Mouse (Mus musculus): ENCODE data around the gene Phf1. TPM values are rescaled to one million over a fixed set of nuclear protein-coding genes. Genes with fewer than 3 reads are reported as not detected.

The Phf1 gene
- polyA plus RNA-seq, 1 experiment from 2014 or later, result 8.7 TPM

GRCm38 (mm10) chr17:26933885-26934827 is 1.3 kb downstream of the Phf1 start:
- H3K4me1 ChIP-seq, result peaks cover 33% of the 10 kb centered on the region
- peaks cover 36% of the 10 kb centered on the region for H3K36me3 ChIP-seq
- WGBS, result 75% methylated on average over 16 of the region's 16 CpGs
- peak overlapping the region; percentile 57 for H3K4me3 ChIP-seq
- H3K4me2 ChIP-seq, result peak overlapping the region; percentile 86
- H3K27me3 ChIP-seq, result no peaks in the 10 kb centered on the region
- H3K27ac ChIP-seq, result no peak overlapping the region
- H3K9me3 ChIP-seq, result no peaks in the 10 kb centered on the region
- no peak for ATAC-seq (ENCODE audit: borderline replicate concordance, extremely low read depth, low FRiP score, low TSS enrichment)
- peak overlapping the region; percentile 62 for H3K9ac ChIP-seq

- Histone ChIP-seq H3K9me3 (no peaks in the 10 kb centered on the region), H3K36me3 (peaks cover 28% of the 10 kb centered on the region), H3K4me1 (peaks cover 35% of the 10 kb centered on the region), H3K9ac (no peak overlapping the region), H3K4me3 (no peak overlapping the region), H3K4me2 (no peak overlapping the region), H3K27me3 (no peaks in the 10 kb centered on the region), H3K27ac (no peak overlapping the region)
- WGBS, result 90% methylated on average over 9 of the region's 9 CpGs
- no peak for ATAC-seq (ENCODE audit: borderline replicate concordance, extremely low read depth, low FRiP score, low TSS enrichment)
Measured at GRCm38 (mm10) chr17:26935027-26935426, 2.2 kb downstream of the Phf1 start.

- H3K9ac ChIP-seq, result no peak overlapping the region
- H3K4me1 ChIP-seq, result peaks cover 46% of the 10 kb centered on the region
- no peak overlapping the region for H3K4me2 ChIP-seq
- no peaks in the 10 kb centered on the region for H3K9me3 ChIP-seq
- H3K27me3 ChIP-seq, result no peaks in the 10 kb centered on the region
- WGBS, result 78% methylated on average over 12 of the region's 12 CpGs
- no peak overlapping the region for H3K27ac ChIP-seq
- H3K36me3 ChIP-seq, result peaks cover 20% of the 10 kb centered on the region
- ATAC-seq (ENCODE audit: borderline replicate concordance, extremely low read depth, low FRiP score, low TSS enrichment), result no peak
- no peak overlapping the region for H3K4me3 ChIP-seq
Measured at GRCm38 (mm10) chr17:26936453-26936852, 3.6 kb downstream of the Phf1 start.

GRCm38 (mm10) chr17:26936921-26937695 is 4.3 kb downstream of the Phf1 start:
- Histone ChIP-seq H3K9me3 (no peaks in the 10 kb centered on the region), H3K4me3 (no peak overlapping the region), H3K27ac (no peak overlapping the region), H3K36me3 (peaks cover 20% of the 10 kb centered on the region), H3K4me1 (peaks cover 46% of the 10 kb centered on the region), H3K27me3 (no peaks in the 10 kb centered on the region), H3K4me2 (peak overlapping the region; percentile 95), H3K9ac (no peak overlapping the region)
- WGBS, result 77% methylated on average over 15 of the region's 15 CpGs
- ATAC-seq (ENCODE audit: borderline replicate concordance, extremely low read depth, low FRiP score, low TSS enrichment), result no peak

DNA sequence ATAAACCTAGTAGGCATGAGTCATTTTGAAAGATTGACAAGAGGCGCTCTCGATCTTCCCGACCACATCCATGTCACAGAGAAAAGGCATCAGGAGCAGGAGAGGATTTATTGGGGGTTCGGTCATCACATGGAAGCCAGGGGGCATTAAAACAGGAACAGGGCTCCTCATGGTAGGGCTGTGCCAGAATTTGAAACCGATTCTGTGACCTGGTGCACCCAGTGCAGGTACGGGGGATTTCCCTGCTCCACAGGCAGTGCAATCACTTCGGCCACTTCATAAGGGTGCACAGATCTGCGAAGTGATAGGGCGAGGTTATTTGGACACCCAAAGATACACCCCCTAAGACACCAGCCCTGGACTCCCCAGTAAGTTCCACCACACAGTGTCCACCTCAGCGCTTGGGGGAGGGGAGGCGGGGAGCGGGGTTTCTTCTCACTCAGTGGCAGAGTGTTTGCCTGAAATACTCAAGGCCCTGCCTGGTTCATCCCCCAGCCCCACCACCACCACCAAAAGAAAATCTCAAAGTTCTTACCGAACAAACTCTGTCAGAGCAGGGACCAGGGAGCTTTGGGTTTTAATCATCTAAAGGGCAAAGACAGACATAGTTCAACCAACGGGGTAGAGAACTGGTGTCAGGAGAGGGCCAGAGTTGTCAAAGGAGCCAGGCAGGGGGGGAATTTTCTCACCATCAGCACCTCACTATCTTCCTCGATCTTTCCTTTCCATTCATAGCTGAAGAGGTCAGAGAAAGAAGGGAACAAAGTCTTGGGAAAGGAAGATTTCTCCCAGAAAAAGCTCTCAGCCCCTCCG is 5.2 kb downstream of the Phf1 start:
- 41% methylated on average over 16 of the region's 16 CpGs for WGBS
- H3K4me2 ChIP-seq, result peak overlapping the region; percentile 95
- peak overlapping the region; percentile 82 for H3K4me3 ChIP-seq
- no peaks in the 10 kb centered on the region for H3K27me3 ChIP-seq
- peak overlapping the region; percentile 70 for H3K9ac ChIP-seq
- ATAC-seq (ENCODE audit: borderline replicate concordance, extremely low read depth, low FRiP score, low TSS enrichment), result no peak
- H3K27ac ChIP-seq, result peak overlapping the region; percentile 92
- no peaks in the 10 kb centered on the region for H3K9me3 ChIP-seq
- peaks cover 40% of the 10 kb centered on the region for H3K4me1 ChIP-seq
- H3K36me3 ChIP-seq, result peaks cover 20% of the 10 kb centered on the region

DNA sequence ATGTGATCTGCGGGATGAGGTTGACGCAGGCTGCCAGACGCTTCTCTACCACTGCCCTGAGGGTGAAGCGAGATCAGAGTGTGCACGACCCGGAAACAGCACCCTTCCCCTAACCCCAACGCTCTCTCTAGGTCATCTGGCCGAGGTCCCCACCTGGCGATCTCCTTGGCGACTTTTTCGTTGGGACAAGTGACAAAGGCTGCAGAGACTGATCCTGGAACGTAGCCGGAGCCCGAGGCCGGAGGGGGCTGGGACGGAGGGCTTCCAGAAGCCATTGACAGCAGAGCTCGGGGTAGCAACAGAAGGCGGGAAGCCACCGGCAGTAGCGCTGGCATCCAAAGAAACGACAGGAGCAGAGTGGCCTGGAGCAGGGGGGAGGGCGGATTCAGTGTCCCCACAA is 5.9 kb downstream of the Phf1 start:
- no peaks in the 10 kb centered on the region for H3K9me3 ChIP-seq
- no peaks in the 10 kb centered on the region for H3K27me3 ChIP-seq
- under 1% methylated on average over 22 of the region's 22 CpGs for WGBS
- peak overlapping the region; percentile 70 for H3K9ac ChIP-seq
- peak; percentile 0 for ATAC-seq (ENCODE audit: borderline replicate concordance, extremely low read depth, low FRiP score, low TSS enrichment)
- peaks cover 35% of the 10 kb centered on the region for H3K4me1 ChIP-seq
- H3K36me3 ChIP-seq, result peaks cover 20% of the 10 kb centered on the region
- H3K27ac ChIP-seq, result peak overlapping the region; percentile 92
- H3K4me2 ChIP-seq, result peak overlapping the region; percentile 95
- peak overlapping the region; percentile 82 for H3K4me3 ChIP-seq

DNA sequence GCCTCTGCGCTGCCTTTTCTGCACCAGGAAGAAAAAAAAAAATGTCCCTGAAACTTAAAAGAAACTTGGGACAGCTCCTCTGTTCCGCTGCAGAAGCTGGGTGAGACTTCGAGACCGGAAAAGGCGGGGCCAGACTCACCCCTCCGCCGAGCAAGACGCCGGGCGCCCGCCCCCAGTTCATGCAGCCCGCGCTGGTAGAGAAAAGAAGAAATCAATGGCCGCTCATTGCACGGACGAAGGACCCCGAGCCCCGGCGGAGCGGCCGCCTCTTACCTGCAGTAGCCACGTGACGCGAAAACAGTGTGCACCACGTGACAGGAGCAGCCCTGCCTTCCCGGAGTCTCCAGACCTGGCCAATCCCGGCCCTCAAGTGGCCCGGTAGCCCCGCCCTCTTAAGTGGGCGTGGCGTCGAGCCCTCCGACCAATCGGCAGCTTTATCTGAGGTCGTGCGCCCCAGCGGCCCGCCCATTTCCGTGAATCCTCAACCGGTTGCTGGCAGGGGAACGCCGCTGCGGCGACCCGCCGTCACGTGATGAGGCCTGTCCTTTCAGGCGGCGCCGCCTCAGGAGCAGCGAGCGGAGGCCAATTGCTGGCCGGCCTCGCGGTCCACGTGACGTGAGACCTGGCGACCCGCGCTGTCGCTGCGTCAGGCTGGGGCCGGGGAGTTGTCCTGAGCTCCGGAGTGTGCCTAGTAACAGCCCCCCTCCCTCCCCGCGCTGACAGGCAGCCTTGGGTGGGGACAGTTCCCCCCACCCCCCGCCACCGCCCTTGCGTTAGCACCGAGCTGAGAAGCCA is 6.5 kb downstream of the Phf1 start, which contains the start of gene Cuta:
Cuta (minus strand) TSS at position 392 of the 795 bp plus-strand sequence.
- ATAC-seq (ENCODE audit: borderline replicate concordance, extremely low read depth, low FRiP score, low TSS enrichment), result peak; percentile 95
- under 1% methylated on average over 69 of the region's 70 CpGs for WGBS
- Histone ChIP-seq H3K9me3 (no peaks in the 10 kb centered on the region), H3K27me3 (no peaks in the 10 kb centered on the region), H3K9ac (peak within 1 kb of the TSS; percentile 71), H3K4me3 (peak within 1 kb of the TSS; percentile 82), H3K27ac (peak within 1 kb of the TSS; percentile 93), H3K4me1 (peaks cover 30% of the 10 kb centered on the region), H3K4me2 (peak within 1 kb of the TSS; percentile 95), H3K36me3 (peaks cover 20% of the 10 kb centered on the region)

DNA sequence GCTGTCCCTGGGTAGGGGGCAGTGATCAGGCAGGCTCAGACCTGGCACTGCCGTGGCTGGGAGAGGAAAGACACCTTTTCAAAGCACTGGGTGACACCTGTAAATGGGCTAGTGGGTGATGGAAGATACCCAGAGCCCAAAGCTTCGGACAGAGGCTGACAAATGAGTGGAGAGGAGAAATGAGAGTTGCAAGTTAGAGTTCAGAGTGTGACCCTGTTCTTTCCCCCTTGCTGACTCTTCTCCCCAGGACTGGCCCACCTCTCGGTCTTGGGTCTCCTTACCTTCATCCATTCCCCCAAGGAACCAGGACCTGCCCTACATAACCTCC is 7.1 kb downstream of the Phf1 start:
- peak overlapping the region; percentile 93 for H3K27ac ChIP-seq
- H3K9ac ChIP-seq, result peak overlapping the region; percentile 71
- peak overlapping the region; percentile 82 for H3K4me3 ChIP-seq
- no peaks in the 10 kb centered on the region for H3K27me3 ChIP-seq
- no peak for ATAC-seq (ENCODE audit: borderline replicate concordance, extremely low read depth, low FRiP score, low TSS enrichment)
- H3K9me3 ChIP-seq, result no peaks in the 10 kb centered on the region
- H3K4me2 ChIP-seq, result peak overlapping the region; percentile 95
- WGBS, result 2% methylated on average over 3 of the region's 3 CpGs
- peaks cover 30% of the 10 kb centered on the region for H3K4me1 ChIP-seq
- peaks cover 14% of the 10 kb centered on the region for H3K36me3 ChIP-seq

DNA sequence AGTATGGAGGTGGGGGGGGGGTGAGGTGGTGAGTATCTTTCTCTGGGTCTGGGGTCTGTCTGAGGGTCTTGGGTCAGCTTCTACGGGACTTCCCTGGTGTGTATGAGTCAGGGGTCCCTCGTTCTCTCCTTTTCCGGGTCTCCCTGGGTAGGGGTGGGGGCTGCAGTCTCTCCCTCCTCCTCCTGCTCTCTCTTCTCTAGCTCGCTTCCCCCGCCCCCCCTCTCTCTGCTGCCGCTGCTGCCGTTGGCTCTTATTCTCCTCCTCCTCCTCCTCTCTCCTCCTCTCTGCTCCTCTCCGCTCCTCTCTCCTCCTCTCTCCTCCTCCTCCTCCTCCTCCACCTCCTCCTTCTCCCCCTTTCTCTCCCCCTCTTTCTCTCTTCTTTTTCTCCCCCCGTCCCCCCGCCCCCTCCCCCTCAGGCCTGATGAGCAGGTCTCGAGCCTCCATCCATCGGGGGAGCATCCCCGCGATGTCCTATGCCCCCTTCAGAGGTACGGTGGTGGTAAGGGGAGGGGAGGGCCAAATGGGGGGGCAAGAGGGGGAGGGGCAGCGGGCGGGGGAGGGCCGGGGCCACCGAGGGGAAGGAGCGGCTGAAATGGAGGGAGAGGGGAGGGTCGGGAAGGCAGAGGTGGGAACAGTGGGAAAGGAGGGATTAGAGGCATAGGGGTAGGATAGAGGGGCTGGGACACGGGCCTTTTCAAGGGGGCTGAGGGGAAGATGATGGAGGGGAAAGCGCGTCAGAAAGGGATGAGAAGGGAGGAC is 8.4 kb downstream of the Phf1 start, which contains the start of gene Syngap1:
Syngap1 (plus strand) TSS at position 223 of the 759 bp plus-strand sequence.
- Histone ChIP-seq H3K36me3 (0 out of 2 replicates have a peak, but pooled peaks cover 3% of the 10 kb centered on the region), H3K9ac (peak within 1 kb of the TSS; percentile 71), H3K27ac (peak within 1 kb of the TSS; percentile 93), H3K4me2 (peak within 1 kb of the TSS; percentile 95), H3K27me3 (no peaks in the 10 kb centered on the region), H3K9me3 (no peaks in the 10 kb centered on the region), H3K4me3 (peak within 1 kb of the TSS; percentile 82), H3K4me1 (peaks cover 36% of the 10 kb centered on the region)
- 4% methylated on average over 22 of the region's 24 CpGs for whole genome bisulfite sequencing
- no peak for ATAC-seq (ENCODE audit: borderline replicate concordance, extremely low read depth, low FRiP score, low TSS enrichment)

GRCm38 (mm10) chr17:26941841-26942570 is 9.2 kb downstream of the Phf1 start:
- peak overlapping the region; percentile 59 for H3K27ac ChIP-seq
- peak overlapping the region; percentile 41 for H3K9ac ChIP-seq
- no peaks in the 10 kb centered on the region for H3K9me3 ChIP-seq
- ATAC-seq (ENCODE audit: borderline replicate concordance, extremely low read depth, low FRiP score, low TSS enrichment), result no peak
- no peaks in the 10 kb centered on the region for H3K27me3 ChIP-seq
- H3K36me3 ChIP-seq, result 0 out of 2 replicates have a peak, but pooled peaks cover 3% of the 10 kb centered on the region
- H3K4me2 ChIP-seq, result peak overlapping the region; percentile 95
- peak overlapping the region; percentile 46 for H3K4me3 ChIP-seq
- H3K4me1 ChIP-seq, result peaks cover 44% of the 10 kb centered on the region
- 18% methylated on average over 4 of the region's 4 CpGs for WGBS

Measured in lung, embryonic 15.5 days (tissue).